Mouse (Mus musculus): ENCODE results near the gene Gm11032.
"Not testable (repeated sequence)": the region's sequence is repeated elsewhere in the genome, so short reads cannot be mapped to it uniquely, and the experiment has no call there.

The Gm11032 gene

DNA sequence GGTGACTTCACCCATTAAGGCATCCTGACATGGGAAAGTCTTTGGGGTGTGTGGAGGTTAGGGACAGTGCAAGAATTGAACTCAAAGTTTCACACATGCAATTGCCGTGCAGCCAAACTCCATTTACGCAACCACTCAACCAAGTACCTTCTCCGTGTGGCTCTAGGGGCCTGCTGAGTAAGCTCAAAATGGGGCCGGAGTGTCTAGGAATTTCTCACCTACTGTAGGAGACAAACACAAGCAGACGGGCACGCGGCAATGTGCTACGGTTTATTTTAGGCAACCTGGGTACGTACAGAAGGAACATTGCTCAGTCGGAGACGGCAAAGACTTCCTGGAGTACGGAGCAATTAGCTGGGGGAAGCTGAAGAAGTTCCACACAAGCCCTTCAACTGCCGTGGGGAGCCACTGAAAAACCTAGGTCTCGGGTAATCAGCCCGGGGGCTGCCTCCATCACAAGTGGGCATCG lies at the start of gene Gm11032:
TSS of gene Gm11032 (plus strand) at position 51 of the 469 bp plus-strand sequence.
- DNase-seq (ENCODE audit: low read depth) = no peak

DNA sequence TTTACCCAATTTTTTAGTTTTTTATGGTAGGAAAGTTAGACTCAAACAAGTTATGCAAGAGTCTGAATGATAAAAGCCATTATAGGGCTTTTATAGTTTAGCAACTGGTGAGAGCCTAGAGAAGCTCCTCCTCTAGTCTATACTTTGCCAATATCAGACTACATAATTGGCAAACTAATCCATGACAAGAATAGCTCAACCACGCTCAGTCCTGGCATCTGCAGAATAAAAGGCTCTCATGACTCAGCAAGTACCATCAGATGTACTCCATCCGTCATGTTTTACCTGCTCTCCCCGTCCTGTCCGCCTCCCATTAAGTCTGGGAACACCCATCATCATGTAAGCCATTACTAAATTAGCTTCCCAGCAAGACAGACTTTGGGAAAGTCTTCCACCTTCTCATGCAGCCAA lies 48.4 kb upstream of the Gm11032 start:
- no peak for DNase-seq (ENCODE audit: low read depth)

DNA sequence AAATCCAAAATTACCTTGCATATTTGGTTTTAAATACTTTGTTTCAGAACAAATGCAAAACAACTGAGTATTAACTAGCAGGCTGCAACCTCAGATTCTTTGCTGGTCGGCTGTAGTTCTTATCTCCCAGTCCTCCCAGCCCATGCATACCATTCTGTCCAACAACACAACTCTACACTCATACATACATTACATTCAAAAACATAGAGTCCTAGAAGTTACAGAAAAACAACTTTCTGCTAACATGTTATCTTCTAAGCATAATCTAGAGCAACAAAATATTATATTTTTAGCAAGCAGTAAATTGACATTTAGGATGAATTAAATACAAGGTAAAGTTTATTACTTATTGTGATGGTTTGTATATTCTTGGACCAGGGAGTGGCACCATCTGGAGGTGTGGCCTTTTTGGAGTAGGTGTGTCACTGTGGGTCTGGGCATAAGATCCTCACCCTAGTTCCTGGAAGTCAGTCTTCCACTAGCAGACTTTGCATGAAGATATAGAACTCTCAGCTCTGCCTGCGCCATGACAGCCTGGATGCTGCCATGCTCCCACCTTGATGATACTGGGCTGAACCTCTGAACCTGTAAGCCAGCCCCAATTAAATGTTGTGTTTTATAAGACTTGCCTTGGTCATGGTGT lies 43.7 kb upstream of the Gm11032 start:
- not testable (repeated sequence) for DNase-seq (ENCODE audit: low read depth)

DNA sequence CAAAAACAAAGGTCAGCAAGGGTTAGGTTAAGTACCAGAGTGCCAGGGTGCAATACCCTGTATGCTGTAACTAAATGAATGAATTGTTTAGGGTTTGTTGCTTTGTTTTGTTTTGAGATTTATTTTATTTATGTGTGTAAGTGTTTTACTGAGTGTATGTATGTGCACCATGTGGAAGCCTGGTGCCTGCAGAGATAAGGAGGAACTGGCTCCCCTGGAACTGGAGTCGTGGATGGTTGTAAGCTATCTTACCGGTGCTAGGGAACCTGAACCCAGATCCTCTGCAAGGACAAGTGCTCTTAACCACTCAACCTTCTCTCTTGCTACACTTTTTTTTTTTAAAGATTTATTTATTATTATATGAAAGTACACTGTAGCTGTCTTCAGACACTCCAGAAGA lies 42.8 kb upstream of the Gm11032 start:
- DNase-seq (ENCODE audit: low read depth) = no peak

DNA sequence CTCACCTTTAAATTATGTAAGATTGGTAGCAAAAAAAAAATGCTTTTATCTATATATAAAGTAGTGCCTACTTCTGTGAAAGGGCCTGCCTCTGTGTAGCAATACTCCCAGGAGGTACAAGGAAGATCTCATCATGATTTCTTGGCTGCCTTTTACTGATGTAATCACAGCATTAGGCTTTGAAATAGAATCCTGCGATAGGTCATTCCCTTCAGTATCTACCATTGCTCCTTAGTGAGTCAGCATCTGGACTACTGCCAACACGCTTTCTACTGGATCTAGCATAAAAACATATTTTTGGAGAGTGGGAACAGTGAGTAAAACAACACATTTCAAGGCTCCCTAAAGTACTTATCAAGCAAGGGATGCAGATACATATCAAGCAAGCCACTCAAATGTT lies 41.2 kb upstream of the Gm11032 start:
- DNase-seq (ENCODE audit: low read depth) = no peak

DNA sequence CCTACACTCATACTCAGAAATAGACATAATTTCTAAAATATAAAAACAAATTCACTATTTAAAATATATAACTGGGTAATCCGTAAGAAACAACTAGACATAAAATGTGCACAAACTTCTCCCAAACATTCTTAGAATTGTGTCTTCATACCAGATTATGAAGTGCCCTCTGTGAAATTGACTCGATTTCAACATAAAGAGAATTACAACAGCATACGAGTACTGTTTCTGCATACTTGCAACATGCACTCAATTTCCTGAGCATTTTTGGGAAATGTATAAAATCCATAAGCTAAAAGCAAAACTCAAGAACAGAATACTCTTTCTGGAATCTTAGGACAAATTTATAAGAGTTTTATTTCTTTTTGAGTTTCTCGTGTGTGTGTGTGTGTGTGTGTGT lies 28.1 kb upstream of the Gm11032 start:
- no peak for DNase-seq (ENCODE audit: low read depth)

DNA sequence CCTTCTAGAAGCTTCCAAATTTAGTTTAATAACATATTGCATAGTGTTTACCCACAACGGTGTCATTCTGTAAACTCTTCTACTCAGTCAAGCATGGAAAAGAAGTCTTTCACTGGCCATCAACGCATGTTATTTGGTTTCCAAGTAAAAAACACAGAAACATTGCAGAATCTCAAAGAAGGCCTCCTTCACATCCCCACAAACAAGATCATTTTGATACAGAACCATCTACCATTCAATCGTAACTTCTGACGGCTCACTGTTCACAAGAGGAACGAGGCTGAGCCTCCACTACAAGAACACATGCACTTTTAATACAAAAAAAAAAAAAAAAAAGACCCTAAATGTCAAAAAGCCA lies 26.4 kb upstream of the Gm11032 start:
- no peak for DNase-seq (ENCODE audit: low read depth)

DNA sequence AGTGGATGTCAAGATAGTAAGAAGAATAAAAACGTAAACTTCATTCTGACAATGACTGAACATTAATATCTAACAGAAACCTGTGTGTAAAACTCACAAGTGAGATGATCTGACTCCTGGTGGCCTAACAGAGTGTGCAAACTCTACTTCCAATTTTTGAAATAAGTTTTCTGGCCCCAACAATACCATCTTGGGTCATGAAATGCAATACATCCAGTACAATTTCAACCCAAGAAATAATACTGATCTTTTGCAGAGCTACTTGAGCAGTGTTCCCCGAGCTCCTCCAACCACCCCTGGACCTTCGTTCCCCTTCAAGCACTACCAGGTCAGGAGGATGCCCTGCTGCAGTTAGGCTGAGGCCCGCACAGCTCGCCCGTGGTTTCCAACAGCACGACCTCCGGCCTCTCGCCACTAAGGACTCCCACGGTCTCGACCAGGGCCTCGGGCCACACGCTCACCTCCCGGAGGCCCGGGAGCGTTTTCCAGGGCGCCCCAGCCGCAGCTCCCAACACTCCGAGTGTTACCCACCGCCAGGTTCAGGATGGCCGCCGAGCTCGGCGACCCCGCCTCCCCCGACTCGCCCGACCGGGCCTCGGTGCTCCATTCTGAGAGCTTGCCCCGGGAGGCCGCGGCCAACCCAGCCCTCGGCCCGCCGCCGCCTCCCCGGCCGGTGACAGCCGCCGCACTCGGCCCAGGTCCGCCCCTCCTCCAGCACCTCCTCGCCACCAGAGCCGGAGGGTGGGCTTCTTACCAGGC lies 25.8 kb upstream of the Gm11032 start:
- peak; percentile 71 for DNase-seq (ENCODE audit: low read depth)

DNA sequence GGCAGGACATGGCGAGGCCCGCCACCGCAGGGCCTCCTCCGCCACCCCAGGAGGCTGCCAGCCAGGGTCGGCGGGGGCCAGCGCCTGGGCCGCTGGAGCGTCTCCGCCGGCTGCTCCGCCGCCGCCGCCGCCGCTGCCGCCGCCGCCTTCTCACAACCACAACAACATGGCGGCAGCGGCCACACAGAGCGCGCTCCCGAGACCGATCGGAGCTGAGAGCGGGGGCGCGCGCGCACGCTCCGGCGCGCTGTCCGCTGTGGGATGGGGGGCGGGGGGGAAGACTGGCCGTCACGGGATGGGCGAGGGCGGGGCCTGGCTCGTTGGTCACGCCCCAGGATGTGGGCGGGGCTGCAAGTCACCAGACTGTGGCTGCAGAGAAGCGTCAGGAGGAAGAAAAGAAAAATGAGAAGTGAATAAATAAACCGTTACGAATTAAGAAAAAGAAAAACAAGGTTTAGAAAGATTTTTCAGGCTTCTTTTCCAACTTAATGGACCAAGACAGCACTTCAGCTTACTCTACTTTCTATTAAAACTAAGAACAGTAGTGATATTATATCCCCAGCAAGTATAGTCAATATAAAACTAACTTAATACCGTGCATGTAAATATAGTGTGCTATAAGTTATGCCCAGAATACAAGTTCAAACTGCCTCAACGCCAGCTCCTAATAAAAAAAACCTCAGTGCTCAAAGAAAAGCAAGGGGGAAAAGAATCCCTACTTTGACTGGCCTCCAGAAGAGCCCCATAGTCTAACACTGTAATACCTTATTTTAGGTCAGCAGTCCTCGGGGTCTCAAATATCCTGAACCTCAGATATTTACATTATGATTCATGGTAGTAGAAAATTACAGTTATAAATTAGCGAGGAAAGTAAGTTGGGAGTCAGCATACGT lies 25.0 kb upstream of the Gm11032 start, which contains the start of gene Mtmr3:
TSS of gene Mtmr3 (minus strand) at position 256 of the 893 bp plus-strand sequence.
- peak; percentile 98 for DNase-seq (ENCODE audit: low read depth)

DNA sequence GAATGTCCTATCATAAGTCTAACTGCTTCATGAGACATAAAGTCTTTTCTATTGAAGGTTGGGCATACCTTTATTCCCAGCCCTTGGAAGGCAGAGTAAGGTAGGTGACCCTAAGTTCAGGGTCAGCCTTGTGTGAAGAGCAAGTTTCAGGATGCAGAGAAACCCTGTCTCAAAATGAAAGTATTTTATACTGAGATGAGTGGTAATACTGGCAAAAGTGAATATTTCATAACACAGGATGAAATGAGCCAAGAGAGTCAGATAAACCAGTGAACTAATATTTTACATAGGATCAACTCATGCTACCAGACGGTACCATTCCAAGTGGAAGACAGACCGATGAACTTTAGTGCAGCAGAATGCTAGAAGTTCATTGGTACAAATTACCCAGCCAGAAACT lies 21.5 kb upstream of the Gm11032 start:
- no peak for DNase-seq (ENCODE audit: low read depth)

DNA sequence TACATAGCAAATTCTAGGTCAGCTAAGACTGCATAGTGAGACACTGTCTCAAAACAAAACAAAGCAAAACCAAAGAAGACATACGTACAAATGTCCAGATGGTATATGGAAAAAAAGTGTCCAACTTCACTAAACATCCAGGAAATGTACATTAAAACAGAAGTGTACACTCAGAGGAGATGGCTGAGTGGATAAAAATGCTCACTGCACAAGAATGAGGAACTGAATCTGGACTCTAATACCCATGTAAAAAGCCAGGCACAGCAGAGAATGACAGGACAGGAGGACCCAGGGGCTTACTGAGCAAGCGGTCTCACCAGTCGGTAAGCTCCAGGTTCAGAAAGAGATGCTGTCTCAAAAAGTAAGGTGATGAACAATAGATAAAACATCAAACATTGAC lies 20.0 kb upstream of the Gm11032 start:
- DNase-seq (ENCODE audit: low read depth) = no peak

DNA sequence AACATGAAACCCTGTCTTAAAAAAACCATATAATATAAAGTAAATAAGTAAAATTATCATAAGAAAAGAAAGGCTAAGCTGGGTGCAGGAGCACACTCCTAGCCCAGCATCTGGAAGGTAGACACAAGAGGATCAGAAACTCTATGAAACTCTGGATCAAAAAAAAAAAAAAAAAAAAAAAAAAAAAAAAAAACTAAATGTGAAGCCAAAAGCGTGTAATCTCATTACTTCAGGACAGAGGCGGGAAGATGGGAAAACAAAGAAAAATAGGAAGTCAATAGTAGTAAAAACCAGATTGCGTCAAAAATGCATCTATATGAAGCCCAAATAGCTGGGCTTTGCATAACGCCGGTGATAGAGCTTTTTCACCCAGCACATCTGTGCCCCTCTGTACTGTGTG lies 18.0 kb upstream of the Gm11032 start:
- no peak for DNase-seq (ENCODE audit: low read depth)

DNA sequence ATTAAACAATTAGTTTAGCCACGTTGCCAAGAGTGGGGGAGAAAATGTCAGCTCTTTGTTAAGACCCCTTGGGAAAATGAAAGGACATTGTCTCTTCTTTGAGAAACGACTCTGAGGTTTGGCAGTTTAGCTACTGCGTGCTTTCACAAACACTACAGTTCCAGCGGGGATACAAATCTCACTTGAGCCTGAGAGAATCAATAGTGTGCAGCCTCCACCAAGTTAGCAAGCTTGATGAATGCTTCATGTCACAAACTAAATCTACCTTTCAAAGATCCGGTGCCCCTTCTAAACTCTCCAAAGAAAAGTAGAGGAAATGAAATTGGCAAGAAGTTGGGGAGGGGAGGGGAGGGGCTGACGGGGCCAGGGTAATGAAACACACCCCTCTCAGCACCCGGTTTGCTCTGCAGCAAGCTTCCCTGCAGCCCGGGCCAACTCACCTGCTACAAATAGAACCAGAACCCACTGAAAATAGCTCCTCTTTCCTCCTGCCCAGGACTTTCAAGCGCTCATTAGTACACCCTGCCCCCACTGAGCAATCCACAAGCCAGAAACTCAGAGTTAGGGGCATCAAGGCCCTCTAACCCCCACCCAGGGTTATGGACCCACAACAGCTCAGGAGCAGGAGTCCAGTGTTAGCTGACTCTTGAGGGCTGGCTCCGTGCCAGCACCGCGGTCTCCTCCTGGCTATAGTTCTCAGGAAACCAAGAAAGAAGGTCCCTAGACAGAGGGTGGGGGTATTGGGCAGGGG lies 17.0 kb upstream of the Gm11032 start:
- no peak for DNase-seq (ENCODE audit: low read depth)

DNA sequence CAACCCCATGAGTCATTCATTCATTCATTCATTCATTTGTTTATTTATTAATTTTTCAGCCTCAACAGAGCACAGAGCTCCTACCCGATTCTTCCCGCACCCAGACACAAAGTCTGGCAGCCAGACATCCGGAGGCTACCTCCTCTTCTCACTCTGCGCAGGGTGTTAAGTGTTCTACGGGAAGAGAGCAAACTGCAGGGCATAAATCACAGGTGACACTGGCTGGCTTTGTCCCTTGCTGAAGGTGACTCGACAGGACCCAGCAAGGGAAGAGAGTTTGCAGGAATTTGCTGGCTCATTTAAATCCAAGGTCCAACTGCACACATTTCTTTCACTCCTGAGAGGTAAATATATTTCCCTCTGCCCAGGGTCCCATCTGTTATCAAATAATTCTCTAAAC lies 15.4 kb upstream of the Gm11032 start:
- DNase-seq (ENCODE audit: low read depth) = no peak

DNA sequence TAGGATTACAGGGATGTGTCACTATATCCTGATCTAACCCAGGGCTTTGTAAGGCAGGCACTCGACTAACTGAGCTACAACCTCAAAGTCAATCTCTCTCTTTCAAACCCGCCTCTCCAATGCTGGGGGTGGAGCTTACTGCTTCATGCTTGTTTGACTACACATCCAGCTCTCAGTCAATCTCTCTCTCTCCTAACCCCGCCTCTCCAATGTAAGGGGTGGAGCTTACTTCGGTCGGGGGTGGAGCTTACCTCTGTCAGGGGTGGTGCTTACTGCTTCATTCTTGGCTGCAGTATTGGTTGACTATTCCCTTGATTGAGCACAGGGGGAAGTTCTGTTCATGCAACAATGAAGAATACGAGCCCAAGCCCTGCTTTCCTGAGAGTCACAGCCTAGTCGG lies 14.5 kb upstream of the Gm11032 start:
- peak; percentile 44 for DNase-seq (ENCODE audit: low read depth)

DNA sequence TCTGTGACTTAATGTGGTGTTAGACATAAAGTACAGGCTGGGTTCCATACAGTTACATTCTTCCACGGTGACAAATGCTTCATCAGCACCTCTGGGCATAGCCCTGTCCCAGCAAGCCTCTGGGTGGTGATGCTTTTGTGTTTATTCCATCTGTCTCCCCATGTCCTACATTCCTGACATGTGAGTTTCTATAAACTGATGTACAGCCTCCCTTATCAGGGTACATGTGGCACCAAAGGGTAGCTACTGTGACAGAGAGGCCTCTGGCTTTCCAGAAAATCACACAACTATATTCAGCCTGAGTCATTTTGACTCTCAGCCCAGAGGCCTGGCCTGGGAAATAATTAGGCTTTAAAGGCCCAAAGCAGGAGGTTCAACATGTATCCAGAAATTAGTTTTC lies 13.3 kb upstream of the Gm11032 start:
- no peak for DNase-seq (ENCODE audit: low read depth)

DNA sequence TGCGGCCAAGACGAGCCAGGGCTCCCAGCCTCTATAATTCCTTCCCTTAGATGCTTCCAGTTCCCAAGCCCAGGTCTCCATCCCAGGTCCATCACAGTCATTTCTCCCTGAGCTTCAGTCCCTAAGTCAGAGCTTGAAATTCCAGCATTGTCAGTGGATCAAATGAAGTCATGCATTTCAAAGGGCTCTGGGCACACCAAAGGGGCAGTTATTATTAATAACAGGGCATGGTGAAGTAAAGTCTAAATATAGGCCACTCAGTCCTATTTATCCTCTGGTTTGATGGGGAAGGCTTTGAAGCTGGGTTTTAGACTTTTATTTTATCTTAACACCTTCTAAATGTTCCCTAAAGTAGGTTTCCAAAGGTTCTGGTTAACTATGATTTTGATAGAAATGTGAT lies 8.0 kb upstream of the Gm11032 start:
- no peak for DNase-seq (ENCODE audit: low read depth)

DNA sequence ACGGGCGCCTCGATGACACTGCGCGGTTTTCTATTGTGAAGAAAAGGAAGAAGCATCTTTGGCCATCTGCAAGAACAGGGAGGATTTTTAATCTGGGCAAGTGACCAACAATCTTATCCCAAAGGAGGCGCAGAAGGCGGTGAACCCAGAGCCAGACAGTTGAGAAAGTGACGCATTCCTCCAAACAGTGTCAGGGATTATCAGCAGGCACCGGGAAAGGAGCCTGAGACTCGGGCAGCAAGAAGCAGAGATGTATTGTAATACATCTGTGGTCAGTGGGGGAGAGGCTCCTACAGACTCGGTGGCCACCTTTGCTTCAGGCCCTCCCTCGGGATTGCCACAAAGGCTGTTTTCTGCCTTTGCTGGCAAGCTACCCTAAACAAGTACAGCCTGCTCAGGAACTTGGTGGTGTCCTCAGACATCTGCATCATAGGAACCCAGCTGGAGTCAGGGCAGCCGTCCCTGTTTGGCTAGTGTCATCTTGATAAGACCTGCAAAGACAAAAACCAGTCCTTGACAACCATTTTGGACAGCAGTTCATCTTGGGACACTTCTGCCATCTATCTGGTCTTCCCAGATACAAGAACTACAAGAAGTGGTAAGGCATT lies 738 bp downstream of the Gm11032 start:
- DNase-seq (ENCODE audit: low read depth) = no peak

DNA sequence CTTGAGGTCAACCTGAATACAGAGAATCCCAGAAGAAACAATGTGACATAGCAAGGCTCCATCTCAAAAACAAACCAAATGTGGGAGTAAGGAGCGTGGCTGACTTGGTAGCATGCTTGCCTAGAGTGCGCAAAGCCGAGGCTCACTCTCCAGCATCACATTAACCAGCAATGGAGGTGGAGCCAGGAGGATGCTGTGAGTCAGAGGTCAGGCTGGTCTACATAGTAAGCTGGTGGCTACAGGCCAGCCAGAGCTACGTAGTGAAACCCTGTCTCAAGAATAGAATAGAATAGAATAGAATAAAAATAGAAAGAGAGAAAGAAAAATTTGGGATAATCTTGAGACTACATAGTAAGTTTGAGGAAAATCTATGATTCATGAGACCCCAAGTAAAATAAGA lies 2.0 kb downstream of the Gm11032 start:
- no peak for DNase-seq (ENCODE audit: low read depth)

DNA sequence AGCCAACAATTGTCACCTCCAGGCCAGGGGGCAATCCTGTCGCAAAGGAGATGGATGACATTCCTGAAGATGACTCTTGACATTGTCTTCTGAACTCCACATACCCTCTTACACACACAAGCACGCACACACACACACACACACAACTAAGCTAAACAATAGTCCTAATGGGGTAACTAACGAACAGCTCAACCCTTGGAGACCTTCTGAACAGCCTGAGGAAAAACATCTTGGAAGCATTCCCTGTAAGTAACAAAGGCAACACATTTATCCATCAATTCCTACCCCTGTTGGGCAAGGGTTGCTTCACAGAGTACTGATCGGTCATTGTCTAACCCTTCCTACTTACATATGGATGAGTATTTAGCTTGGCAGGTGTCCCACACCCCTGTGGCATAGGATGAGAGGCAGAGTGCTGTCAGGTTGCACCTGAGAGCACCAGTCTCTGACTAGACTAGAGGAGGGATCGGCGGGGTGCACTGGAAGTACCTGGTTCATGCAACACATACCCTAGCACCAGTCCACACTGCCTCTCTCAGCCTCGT lies 2.6 kb downstream of the Gm11032 start:
- no peak for DNase-seq (ENCODE audit: low read depth)

DNA sequence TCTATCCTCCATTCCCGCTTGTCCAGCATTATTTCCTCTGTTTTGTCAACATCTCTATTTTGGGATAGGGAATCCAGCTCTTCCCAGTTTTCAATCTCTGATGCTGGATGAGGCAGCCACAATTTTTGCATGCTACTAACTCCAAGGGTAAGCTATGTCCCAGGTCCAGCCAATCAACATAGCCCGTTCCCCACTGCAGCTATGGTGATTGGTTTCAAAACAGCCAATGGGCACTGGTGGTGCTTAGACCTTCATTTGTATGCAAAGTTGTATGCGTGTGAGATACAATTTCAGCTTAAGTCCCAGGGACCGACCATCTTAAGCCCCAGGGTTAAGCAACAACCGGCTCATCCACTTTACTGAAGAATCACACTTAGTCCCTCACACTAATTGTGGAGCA lies 3.1 kb downstream of the Gm11032 start:
- DNase-seq (ENCODE audit: low read depth) = no peak
